Mouse (Mus musculus) megakaryocyte, adult 5-6 weeks (primary cell): Measurements from ENCODE around the gene Ddr1. TPM values are rescaled to one million over a fixed set of nuclear protein-coding genes. Genes with fewer than 3 reads are reported as not detected.
"Not testable (repeated sequence)": the region's sequence is repeated elsewhere in the genome, so short reads cannot be mapped to it uniquely, and the experiment has no call there.

Experiments used
- ATAC-seq: 2 replicates; pipeline ENCODE4 v1.8.0; 2016; ENCODE audit warnings: mild to moderate bottlenecking, inconsistent platforms; ENCODE audit not compliant: poor library complexity, severe bottlenecking
- total RNA-seq, 2 experiments: library from RNA; stranded (forward) in 1 of 2; stranded (reverse) in 1 of 2; fragments of 153-499, 151-499 nt in 1 of 2; fragments of 221-1000, 200-1000 nt in 1 of 2; gene quantifications; 2 replicates each; pipeline versions ENCODE4 v1.2.3 to v1.2.4; 2015 to 2017

Ddr1 gene
- total RNA-seq (2015) = 0.91 and 1.0 TPM in 2 replicates
- total RNA-seq (2017) = 0.49 and 1.0 TPM in 2 replicates

DNA sequence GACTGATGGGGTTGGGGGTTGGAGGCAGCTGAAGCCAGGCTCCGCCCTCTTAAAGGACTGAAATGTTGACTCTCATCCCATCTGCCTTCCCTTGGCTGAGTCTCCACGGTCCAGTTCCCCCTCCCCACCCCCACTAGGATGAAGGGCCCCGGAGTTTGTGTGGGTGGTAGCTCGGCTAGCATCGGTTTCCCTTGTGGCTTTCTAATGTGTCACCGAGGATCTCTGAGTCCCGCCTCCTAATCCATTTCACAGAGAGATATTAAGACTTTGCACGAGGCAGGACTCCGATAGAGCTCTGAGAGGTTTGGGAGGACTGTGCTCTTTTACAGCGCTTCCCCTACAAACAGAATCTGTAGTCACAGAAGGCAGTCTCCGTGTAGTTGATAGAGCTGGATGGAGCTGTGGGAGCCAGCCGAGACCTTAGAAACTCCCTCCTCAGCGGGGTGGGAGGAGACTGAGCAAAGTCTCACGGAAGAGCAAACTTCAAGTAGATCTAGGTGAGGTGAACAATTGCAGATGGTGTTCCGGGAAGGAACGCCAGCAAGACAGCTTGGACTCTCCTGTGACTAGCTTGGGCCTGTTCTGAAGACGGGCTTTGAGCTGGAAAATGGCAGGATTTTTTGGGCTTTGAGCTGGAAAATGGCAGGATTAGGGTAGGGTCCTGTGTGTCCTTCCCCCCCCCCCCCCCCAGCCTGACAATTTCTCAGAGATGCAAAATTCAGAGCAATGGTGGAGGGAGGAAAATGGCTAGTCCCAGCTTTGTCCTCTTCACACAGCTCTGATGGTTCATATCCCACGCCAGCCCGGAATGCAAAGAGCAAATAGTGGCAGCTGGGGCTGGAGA, at the start of gene Ddr1:
Ddr1 (minus strand) TSS at position 1 of the 844 bp plus-strand sequence.
- ATAC-seq = 0 out of 2 replicates have a peak, but pooled peaks have one; percentile 21

GRCm38 (mm10) chr17:35753668-35754067, 49.2 kb upstream of the Ddr1 start:
- no peak for ATAC-seq

- ATAC-seq = peak; percentile 47
These were observed 47.9 kb upstream of the Ddr1 start for GRCm38 (mm10) chr17:35752221-35752811.

DNA sequence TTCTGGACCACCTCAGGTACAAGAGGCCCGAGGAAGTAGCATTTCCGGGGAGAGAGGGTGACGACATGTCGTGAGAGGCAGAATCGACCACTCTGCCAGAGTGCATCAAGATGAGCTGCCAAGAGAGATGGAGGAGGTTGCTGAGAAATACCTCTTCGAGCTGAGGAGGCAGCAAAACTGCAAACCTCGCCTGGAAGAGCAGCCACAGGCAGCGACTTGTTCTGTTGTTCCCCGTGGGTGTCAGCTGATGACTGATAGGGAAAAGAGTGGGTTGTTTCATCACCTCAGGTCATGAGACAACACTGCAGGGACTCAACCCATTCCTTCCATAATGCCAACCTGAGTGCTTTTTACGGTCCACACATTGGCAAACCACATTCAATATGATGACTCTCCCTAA, 45.3 kb upstream of the Ddr1 start:
- no peak for ATAC-seq

DNA sequence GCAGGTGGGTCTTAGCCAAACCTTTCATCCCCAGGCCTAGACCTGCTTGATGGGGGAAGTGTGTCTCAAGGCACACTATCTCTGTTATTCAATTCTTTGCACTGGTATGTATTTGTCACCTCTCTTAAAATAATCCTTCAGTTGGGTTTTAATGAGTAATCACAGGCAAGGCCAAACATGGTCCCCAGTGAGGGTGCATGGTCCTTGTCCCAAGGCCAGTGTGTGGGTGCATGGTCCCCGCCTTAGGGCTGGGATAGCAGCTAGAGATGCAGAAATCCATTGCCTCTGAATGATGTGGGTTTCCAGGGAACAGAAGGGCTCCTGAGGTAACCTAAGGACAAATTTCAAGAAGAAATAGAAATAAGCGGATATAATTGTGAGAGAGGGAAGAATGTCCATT, 39.9 kb upstream of the Ddr1 start:
- ATAC-seq = no peak

GRCm38 (mm10) chr17:35742948-35743347, 38.5 kb upstream of the Ddr1 start:
- ATAC-seq = no peak

DNA sequence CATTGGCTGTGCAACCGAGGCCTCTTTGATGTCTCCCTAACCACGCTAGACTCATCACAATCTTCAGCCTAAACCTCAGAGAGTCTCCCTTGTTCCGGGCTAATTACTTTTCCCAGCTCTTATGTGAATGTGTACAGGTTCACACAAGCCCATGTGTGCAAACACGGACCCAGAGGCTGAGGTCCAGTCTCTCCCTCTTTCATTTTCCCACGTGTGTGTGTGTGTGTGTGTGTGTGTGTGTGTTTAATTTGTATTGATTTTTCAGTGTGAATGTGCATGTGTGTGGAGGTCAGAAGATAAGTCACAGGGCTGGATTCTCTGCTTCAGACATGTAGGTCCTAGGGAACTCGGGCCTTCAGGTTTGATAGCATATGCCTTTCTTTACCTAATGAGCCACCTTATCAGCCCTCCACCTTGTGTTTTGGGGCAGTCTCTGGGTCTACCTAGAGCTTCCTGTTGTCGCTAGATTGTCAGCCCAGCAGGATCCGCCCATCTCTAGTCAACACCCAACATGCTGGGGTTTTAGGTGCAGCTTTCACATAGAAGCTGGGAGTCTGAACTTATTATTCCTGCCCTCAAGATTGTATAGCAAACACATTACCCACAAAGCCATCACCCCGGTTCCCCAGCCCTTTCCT, 37.3 kb upstream of the Ddr1 start:
- no peak for ATAC-seq

GRCm38 (mm10) chr17:35740276-35740880, 36.0 kb upstream of the Ddr1 start:
- ATAC-seq = peak; percentile 14; the same call in 1 of the 2 replicates

- ATAC-seq = peak; percentile 56
These were observed 35.3 kb upstream of the Ddr1 start for GRCm38 (mm10) chr17:35739675-35740074.

- ATAC-seq = peak; percentile 70
These were observed 33.3 kb upstream of the Ddr1 start for GRCm38 (mm10) chr17:35737743-35738142.

DNA sequence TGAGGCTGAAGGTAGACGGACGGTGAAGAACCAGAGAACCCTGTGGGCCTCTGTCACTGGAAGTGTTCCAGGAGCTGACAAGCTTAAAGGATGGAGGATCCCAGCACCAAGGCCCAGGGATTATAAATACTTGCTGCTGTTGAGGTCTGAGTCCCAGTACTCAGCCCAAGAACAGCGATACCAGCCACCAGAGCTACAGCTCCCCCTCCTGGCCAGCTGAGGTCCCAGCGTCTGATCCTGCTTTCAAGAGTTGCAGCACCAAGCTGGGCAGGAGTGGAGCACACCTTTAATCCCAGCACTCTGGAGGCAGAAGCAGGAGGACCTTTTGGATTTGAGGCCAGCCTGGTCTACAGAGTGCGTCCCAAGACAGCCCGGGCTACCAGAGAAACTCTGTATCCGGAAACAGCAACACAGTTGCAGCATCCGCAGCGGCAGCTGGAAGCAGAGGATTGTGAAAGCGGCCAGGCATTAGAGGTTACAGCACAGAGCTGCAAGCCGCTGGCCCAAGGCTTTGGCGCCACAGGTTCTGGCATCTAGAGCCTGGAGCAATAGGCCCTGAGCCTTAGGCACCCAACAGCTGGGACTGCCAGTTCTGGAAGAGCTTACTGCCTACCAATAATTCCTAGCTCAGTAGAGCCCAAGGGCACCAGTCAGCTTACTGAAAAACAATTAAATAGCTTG, 32.0 kb upstream of the Ddr1 start:
- peak; percentile 58 for ATAC-seq

DNA sequence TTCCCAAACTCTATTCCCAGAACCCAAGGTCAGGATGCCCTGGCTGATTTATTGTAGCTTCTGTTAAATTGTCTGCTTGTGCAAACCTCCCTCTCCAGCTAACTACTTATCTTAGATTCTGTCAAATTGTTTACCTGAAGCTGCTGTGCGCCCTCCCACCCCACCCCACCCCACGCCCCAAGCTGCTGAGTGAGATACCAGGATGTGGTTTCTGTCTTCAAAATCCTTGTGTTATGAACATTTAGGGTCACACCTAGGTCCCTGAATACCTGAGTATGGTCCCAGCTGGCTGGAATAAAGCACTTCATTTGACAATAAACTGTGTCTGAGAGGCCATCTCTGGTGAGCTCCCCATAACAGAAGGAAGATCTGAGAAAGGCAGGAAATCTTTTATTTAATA, 30.1 kb upstream of the Ddr1 start:
- ATAC-seq = no peak

DNA sequence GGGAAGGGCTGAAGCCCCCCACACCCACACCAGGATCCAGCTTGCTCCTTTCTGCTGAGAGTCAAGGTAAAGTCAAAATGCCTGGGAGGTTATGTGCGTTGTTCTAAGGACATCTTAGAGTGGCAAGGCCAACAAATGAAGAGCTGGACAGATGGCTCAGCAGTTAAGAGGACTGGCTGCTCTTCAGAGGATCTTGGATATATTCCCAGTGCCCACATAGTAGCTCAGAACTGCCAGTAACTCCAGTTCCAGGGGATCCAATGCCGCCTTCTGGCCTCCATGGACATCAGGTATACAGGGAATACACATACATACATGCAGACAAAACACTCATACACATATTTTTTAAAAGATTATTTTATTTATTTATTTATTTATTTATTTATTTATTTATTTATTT, 29.0 kb upstream of the Ddr1 start:
- no peak for ATAC-seq

DNA sequence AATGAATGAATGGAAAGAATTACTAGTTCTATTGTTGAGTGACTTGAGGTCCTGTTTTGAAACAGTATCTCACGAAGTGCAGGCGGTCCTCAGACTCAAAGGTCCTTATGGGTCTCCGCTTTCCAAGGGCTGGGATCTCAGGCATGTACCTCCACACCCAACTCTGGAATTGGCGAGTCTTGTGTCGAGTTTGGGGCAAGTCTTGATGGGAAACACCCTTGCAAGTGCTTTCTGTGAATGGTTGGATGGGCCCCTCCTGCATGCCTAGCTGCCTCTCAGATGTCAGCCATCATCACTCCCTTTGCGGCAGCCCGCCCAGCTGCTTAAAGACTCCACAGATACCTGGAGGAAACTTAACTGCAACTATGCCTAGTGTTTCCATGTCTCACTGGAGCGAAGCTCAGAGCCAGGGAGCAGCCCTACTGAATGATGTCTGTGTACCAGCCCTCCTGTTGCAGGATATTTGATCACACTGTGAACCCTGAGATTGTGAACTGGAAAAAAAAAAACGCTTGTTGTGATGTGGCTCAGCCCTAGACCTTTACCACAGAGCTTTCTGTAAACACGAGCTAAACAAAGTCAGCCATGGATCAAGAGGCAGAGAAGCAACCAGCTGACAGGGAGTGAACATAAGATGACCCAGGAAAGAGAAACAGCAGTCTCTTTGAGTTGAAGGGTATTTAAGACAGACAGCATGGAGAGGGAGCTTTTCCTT, 27.2 kb upstream of the Ddr1 start:
- no peak for ATAC-seq

DNA sequence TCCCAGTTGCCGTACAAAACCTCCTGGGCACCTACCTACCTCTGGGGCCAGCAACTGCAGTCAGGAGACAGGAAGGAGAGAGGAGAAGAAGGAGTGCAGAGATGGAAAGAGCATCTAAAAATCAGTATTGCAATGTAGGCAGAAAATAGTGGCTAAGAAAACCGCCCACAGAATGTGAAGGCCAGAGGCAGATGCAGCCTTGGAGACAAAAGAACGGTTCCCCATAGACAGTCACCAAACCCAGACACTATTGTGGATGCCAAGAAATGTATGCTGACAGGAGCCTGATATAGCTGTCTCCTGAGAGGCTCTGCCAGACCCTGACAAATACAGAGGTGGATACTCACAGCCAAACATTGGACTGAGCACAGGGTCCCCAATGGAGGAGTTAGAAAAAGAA, 25.7 kb upstream of the Ddr1 start:
- ATAC-seq = not testable (repeated sequence)

DNA sequence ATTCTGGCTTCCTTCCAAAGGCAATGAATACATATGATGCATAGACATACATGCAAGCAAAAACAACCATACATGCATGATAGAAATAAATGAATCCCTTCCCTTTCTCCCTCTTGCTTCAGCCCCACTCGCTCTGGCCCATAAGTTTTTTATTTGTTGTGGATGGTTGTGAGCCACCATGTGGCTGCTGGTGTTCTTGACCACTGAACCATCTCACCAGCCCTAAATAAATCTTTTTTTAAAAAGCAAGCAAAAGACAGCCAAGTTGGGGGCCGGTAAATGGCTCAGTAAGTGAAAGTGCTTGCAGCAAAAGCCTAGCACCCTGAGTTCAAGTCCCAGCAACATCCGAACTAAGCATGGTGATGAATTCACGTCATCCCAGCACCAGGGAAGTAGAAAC, 24.4 kb upstream of the Ddr1 start:
- ATAC-seq = no peak

- no peak for ATAC-seq
These were observed 23.2 kb upstream of the Ddr1 start for GRCm38 (mm10) chr17:35727471-35728205.

GRCm38 (mm10) chr17:35727028-35727427, 22.6 kb upstream of the Ddr1 start:
- ATAC-seq = no peak
